ENCODE assay signal across 23 mouse cellular contexts in the genomic region with DNA sequence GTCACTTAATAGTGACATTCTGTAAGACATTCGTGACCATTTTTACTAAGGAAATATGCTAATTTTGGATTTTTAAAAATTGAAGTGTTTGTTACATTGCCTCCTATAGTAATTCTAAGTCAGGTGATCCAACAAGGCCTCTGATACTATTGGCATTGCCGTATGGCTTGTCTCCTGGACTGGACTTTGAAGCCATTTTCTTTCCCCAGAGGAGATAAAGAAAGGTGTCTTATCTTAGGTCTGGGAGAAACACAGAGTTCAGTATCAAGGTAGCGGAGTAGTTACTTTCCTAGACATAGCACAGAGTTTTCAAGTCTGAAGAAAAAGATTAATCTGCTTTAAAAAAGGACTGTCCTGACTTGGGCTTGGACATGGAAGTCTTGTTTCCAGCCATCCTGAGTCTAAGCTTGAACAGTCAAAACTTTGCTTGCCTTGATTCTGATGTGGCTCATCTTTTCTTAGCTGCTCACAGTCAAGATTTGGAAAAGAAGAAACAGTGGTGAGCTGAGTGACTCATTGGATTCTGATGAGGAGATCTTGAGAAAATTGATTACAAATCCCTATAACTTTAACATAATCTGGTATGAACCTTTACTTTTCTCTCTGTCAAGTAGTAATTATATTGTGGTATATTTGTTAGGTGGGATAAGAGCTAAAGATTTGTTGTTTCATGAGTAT. TPM values are rescaled to one million over a fixed set of nuclear protein-coding genes. Genes with fewer than 3 reads are reported as not detected.
DNase-seq lines count a peak whose midpoint lies in the region; ATAC-seq and TF ChIP-seq lines count a peak whose summit lies in the region.
"Had no signal": no experiment of that assay in that cellular context is flagged by ENCODE, and none has a peak within 500 bp of the region (broad histone marks: within the 10 kb centered on the region; RNA-seq: fewer than 3 reads in every experiment).

No protein-coding gene starts in this region.

- 83% methylated on average over 3 of the region's 3 CpGs for WGBS in intestine, embryonic 14.5 days
- WGBS in intestine, embryonic 15.5 days, result 79% methylated on average over 3 of the region's 3 CpGs
- 37% methylated on average over 3 of the region's 3 CpGs for WGBS in intestine, postnatal 0 days

- H3K9me3 ChIP-seq in intestine, embryonic 14.5 days (ENCODE audit: control insufficient read depth, low read length), result no peaks in the 10 kb centered on the region
- no peaks in the 10 kb centered on the region for H3K9me3 ChIP-seq in intestine, embryonic 15.5 days
- no peaks in the 10 kb centered on the region for H3K9me3 ChIP-seq in intestine, postnatal 0 days (ENCODE audit: control insufficient read depth)
- H3K9me3 ChIP-seq: embryonic facial prominence, embryonic 13.5 days; embryonic facial prominence, embryonic 15.5 days; forebrain, embryonic 10.5 days; forebrain, embryonic 12.5 days had no signal

- H3K27ac ChIP-seq in intestine, embryonic 14.5 days (ENCODE audit: low read depth), result no peak overlapping the region
- peak overlapping the region; percentile 64; the same call in 1 of the 2 replicates for H3K27ac ChIP-seq in intestine, embryonic 15.5 days
- H3K27ac ChIP-seq in intestine, postnatal 0 days (ENCODE audit: low read depth, low read length), result peak overlapping the region; percentile 68
- H3K27ac ChIP-seq: embryonic facial prominence, embryonic 13.5 days; embryonic facial prominence, embryonic 15.5 days; forebrain, embryonic 10.5 days; forebrain, embryonic 12.5 days had no signal

- H3K36me3 ChIP-seq in intestine, embryonic 14.5 days (ENCODE audit: control insufficient read depth, insufficient read depth, low read length), result no peaks in the 10 kb centered on the region
- no peaks in the 10 kb centered on the region for H3K36me3 ChIP-seq in intestine, embryonic 15.5 days
- no peaks in the 10 kb centered on the region for H3K36me3 ChIP-seq in intestine, postnatal 0 days (ENCODE audit: control insufficient read depth, insufficient read depth)
- H3K36me3 ChIP-seq: embryonic facial prominence, embryonic 13.5 days; embryonic facial prominence, embryonic 15.5 days; forebrain, embryonic 10.5 days; forebrain, embryonic 12.5 days had no signal

- no peak for TF ChIP-seq CTCF in intestine, postnatal 0 days (IDR thresholded peaks at IDR 0.05; ENCODE audit: low read depth)

- no peak for DNase-seq in intestine, embryonic 14.5 days (ENCODE audit: low spot score)
- no peak for DNase-seq in cerebellum, postnatal 10 days
- DNase-seq in cerebellum, adult 18-20 months, result no peak
- no peak for DNase-seq in MN1 (ENCODE audit: low spot score)
- DNase-seq: adrenal gland, adult 8-10 months; adrenal gland, postnatal 14 days; adrenal gland, postnatal 36 days; cerebellum, adult 11-12 months; cerebellum, adult 8-10 months; cerebellum, postnatal 14 days; cerebellum, postnatal 36 days; embryo, embryonic 11 days had no signal

- no peaks in the 10 kb centered on the region for H3K4me1 ChIP-seq in intestine, embryonic 14.5 days (replicated peaks; ENCODE audit: control insufficient read depth, insufficient read depth, low read length)
- H3K4me1 ChIP-seq in intestine, embryonic 15.5 days (replicated peaks), result no peaks in the 10 kb centered on the region
- no peaks in the 10 kb centered on the region for H3K4me1 ChIP-seq in intestine, postnatal 0 days (replicated peaks; ENCODE audit: control insufficient read depth, insufficient read depth, low read length)
- H3K4me1 ChIP-seq: embryonic facial prominence, embryonic 13.5 days; embryonic facial prominence, embryonic 15.5 days; forebrain, embryonic 10.5 days; forebrain, embryonic 12.5 days had no signal

- ATAC-seq in intestine, embryonic 14.5 days (replicated peaks; ENCODE audit: low FRiP score, low TSS enrichment, low read depth), result 0 out of 2 replicates have a peak, but pooled peaks have one; percentile 67
- ATAC-seq in intestine, embryonic 15.5 days, result peak; percentile 94
- peak; percentile 92 for ATAC-seq in intestine, postnatal 0 days
- ATAC-seq: activated CD4-positive, CD25-positive, alpha-beta regulatory T cell, adult 4 months; forebrain, embryonic 14.5 days; forebrain, embryonic 16.5 days; Patski had no signal

- H3K9ac ChIP-seq in intestine, embryonic 14.5 days (ENCODE audit: low read length), result no peak overlapping the region
- no peak overlapping the region for H3K9ac ChIP-seq in intestine, embryonic 15.5 days
- H3K9ac ChIP-seq in intestine, postnatal 0 days (ENCODE audit: low read depth, low read length), result 0 out of 2 replicates have a peak overlapping the region, but pooled peaks have one; percentile 31
- H3K9ac ChIP-seq: embryonic facial prominence, embryonic 13.5 days; embryonic facial prominence, embryonic 15.5 days; forebrain, embryonic 12.5 days had no signal

- peak overlapping the region; percentile 3 for H3K4me3 ChIP-seq in intestine, embryonic 14.5 days (ENCODE audit: low read depth, low read length)
- peak overlapping the region; percentile 21; the same call in 1 of the 2 replicates for H3K4me3 ChIP-seq in intestine, embryonic 15.5 days (replicated peaks)
- H3K4me3 ChIP-seq in intestine, postnatal 0 days (ENCODE audit: low read depth, low read length), result peak overlapping the region; percentile 49
- H3K4me3 ChIP-seq: embryonic facial prominence, embryonic 13.5 days; embryonic facial prominence, embryonic 15.5 days; erythroblast, embryonic 14.5 days; forebrain, embryonic 10.5 days; forebrain, embryonic 12.5 days had no signal

- no peak overlapping the region for H3K4me2 ChIP-seq in intestine, embryonic 14.5 days (ENCODE audit: low read length)
- no peak overlapping the region for H3K4me2 ChIP-seq in intestine, embryonic 15.5 days (replicated peaks)
- peak overlapping the region; percentile 43 for H3K4me2 ChIP-seq in intestine, postnatal 0 days (replicated peaks; ENCODE audit: low read depth)
- H3K4me2 ChIP-seq: embryonic facial prominence, embryonic 13.5 days; embryonic facial prominence, embryonic 15.5 days; forebrain, embryonic 12.5 days had no signal

- H3K27me3 ChIP-seq in intestine, embryonic 14.5 days (replicated peaks; ENCODE audit: control insufficient read depth, insufficient read depth, low read length), result no peaks in the 10 kb centered on the region
- no peaks in the 10 kb centered on the region for H3K27me3 ChIP-seq in intestine, embryonic 15.5 days (replicated peaks)
- no peaks in the 10 kb centered on the region for H3K27me3 ChIP-seq in intestine, postnatal 0 days (replicated peaks; ENCODE audit: control insufficient read depth, insufficient read depth, low read length)
- H3K27me3 ChIP-seq: embryonic facial prominence, embryonic 13.5 days; embryonic facial prominence, embryonic 15.5 days; forebrain, embryonic 12.5 days had no signal

RNA-seq across cellular contexts. Expression of a gene that starts 11.1 kb away (rescaled TPM):
- 275 and 289 TPM in 2 replicates for polyA plus RNA-seq in intestine, embryonic 14.5 days (2014; fragmentation: Nextera tagmentation; extraction: Ambion mirVana)
- 326 and 333 TPM in 2 replicates for polyA plus RNA-seq in intestine, embryonic 15.5 days (2015; fragmentation: Nextera tagmentation; extraction: Ambion mirVana)
- polyA plus RNA-seq in intestine, postnatal 0 days (2015; fragmentation: Nextera tagmentation; extraction: Ambion mirVana), result 217 and 240 TPM in 2 replicates
- polyA plus RNA-seq: activated CD4-positive, CD25-positive, alpha-beta regulatory T cell, adult 4 months; Patski had no signal
